Mouse (Mus musculus) embryonic facial prominence, embryonic 13.5 days (tissue): ENCODE results near the gene Itgax. TPM values are rescaled to one million over a fixed set of nuclear protein-coding genes. Genes with fewer than 3 reads are reported as not detected.

Experiments used
- ATAC-seq: fragments of 200-750 bp; cut with Nextera tagmentation; 2 replicates; pipeline ENCODE4 v1.8.0; 2017; ENCODE audit warnings: low read depth; ENCODE audit not compliant: insufficient number of reproducible peaks, insufficient read depth, low FRiP score, low TSS enrichment
- H3K27ac ChIP-seq: fragments of 300-500 bp; sonication (generic); 2 replicates; pipeline ENCODE4 v1.5.1; 2015; ENCODE audit warnings: moderate library complexity, mild to moderate bottlenecking, inconsistent platforms
- H3K27me3 ChIP-seq: fragments of 300-500 bp; sonication (generic); 2 replicates; pipeline ENCODE4 v1.6.1; 2015; ENCODE audit warnings: mild to moderate bottlenecking, inconsistent platforms
- H3K36me3 ChIP-seq: fragments of 300-500 bp; sonication (generic); 2 replicates; pipeline ENCODE4 v1.6.1; 2015; ENCODE audit warnings: mild to moderate bottlenecking, inconsistent platforms
- H3K4me1 ChIP-seq: fragments of 300-500 bp; sonication (generic); 2 replicates; pipeline ENCODE4 v1.6.1; 2015; ENCODE audit warnings: inconsistent platforms
- H3K4me2 ChIP-seq: fragments of 300-500 bp; sonication (generic); 2 replicates; pipeline ENCODE4 v1.6.1; 2015; ENCODE audit warnings: moderate library complexity, mild to moderate bottlenecking, inconsistent platforms
- H3K4me3 ChIP-seq: fragments of 300-500 bp; sonication (generic); 2 replicates; pipeline ENCODE4 v1.5.1; 2015; ENCODE audit warnings: mild to moderate bottlenecking, inconsistent platforms
- H3K9ac ChIP-seq: fragments of 300-500 bp; sonication (generic); 2 replicates; pipeline ENCODE4 v1.6.1; 2015; ENCODE audit warnings: mild to moderate bottlenecking, inconsistent platforms
- H3K9me3 ChIP-seq: fragments of 300-500 bp; sonication (generic); 2 replicates; pipeline ENCODE4 v1.6.1; 2016; ENCODE audit warnings: inconsistent platforms
- WGBS: fragments of 180-500 bp; shearing (Covaris S2); methylation state at CpG from one replicate; pipeline ENCODE4 v1.1.7; 2015; ENCODE audit warnings: mixed read lengths; 5-methylcytosine and 5-hydroxymethylcytosine counted together
- polyA plus RNA-seq: library from polyadenylated mRNA; unstranded; fragments of >200 nt; fragmentation: Nextera tagmentation; extraction: Ambion mirVana; gene quantifications from 2 replicates; pipeline ENCODE4 v1.2.1, GENCODE M21; 2015

Gene Itgax
- polyA plus RNA-seq, result not detected in 2 replicates

DNA sequence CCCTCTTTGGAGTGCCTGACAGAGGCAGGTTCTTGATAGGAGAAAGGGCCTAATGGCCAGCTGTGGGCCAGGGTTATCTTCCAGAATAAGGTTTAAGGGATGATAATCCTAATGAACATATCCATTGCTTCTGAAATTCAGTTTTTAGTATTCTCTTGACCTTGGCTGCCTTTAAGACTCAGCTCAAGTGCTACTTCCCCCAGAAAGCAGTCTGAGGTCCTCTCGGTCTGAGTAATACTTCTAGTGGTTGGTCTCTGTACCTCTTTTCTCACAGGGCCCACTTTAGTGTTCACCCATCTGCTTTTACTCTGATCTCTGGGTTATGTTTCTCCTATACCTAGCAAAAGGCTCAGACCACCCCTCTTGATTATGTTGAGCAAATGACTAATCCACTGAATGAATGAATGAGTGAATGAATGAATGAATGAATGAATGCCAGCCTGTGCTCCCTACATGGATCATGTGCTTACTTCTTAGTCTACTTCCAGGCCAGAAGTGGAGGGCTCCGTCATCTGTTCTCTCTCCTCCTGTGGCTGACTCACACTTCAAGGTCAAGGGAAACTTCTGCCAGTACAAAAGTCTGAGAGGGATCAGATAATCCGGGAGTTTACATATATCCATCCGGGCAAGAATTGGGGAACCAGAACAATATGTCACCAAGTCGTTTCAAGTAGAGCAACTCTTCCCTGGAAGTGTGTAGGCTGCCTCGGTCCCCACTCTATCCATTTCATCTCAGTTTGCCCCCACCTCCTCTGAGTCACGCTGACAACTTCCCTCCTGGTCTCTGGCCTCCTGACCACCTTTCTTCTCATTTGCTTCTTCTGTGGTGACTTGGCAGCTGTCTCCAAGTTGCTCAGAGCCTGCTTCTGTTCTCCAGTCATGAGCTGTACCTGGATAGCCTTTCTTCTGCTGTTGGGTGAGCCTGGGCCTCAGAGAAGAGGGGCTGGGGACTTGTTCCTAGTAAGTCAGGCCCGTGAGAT is at the start of gene Itgax:
TSS of gene Itgax (plus strand) at position 807 of the 980 bp plus-strand sequence.
- H3K4me1 ChIP-seq, result no peaks in the 10 kb centered on the region
- no peak within 1 kb of the TSS for H3K4me3 ChIP-seq
- ATAC-seq, result no peak
- no peak within 1 kb of the TSS for H3K9ac ChIP-seq
- no peaks in the 10 kb centered on the region for H3K36me3 ChIP-seq
- H3K9me3 ChIP-seq, result no peaks in the 10 kb centered on the region
- WGBS, result 77% methylated on average over 8 of the region's 8 CpGs
- H3K27ac ChIP-seq, result no peak within 1 kb of the TSS
- no peaks in the 10 kb centered on the region for H3K27me3 ChIP-seq
- no peak within 1 kb of the TSS for H3K4me2 ChIP-seq

DNA sequence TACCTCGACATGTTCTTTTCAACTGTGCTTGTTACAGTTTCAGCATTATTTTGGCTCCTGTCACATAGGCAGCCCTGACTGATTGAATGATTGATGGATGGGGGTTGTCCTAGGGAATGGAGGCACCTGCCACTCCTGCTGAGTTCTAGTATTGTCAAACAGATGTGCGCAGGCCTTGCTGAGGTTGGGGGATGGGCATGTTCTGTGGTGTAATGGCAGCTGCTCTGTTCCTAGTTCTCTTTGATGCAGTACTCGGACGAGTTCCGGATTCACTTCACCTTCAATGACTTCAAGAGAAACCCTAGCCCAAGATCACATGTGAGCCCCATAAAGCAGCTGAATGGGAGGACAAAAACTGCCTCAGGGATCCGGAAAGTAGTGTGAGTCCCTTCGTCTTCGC is 49.3 kb upstream of the Itgax start:
- no peaks in the 10 kb centered on the region for H3K36me3 ChIP-seq

DNA sequence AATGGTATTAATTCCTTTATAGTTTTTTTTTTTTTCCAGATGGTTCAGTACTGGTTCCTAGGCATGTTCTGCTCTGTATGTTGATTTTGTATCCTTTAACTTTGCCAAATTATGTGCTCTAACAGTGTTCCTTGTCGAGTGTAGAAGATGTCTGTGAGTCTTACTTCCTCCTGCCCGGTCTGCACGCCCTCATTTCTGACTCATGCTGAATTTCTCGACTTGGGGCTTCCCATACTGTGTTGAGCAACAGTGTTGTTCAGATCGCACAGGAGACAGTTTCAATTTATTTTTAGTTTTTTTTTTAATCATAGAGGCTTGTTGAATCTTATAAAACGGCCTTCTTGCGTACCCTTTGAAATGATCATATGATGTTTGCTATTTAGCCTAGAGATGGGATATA is 40.2 kb upstream of the Itgax start:
- Histone ChIP-seq H3K27ac (no peak overlapping the region), H3K27me3 (no peaks in the 10 kb centered on the region), H3K4me3 (no peak overlapping the region), H3K9me3 (no peaks in the 10 kb centered on the region), H3K36me3 (no peaks in the 10 kb centered on the region), H3K4me2 (no peak overlapping the region), H3K4me1 (no peaks in the 10 kb centered on the region), H3K9ac (no peak overlapping the region)
- WGBS, result 82% methylated on average over 7 of the region's 7 CpGs
- no peak for ATAC-seq

More for the DNA sequence above, 49.3 kb upstream of the Itgax start:
- Histone ChIP-seq H3K9ac (no peak overlapping the region), H3K4me3 (no peak overlapping the region), H3K4me2 (no peak overlapping the region), H3K4me1 (no peaks in the 10 kb centered on the region), H3K9me3 (no peaks in the 10 kb centered on the region), H3K27ac (no peak overlapping the region), H3K27me3 (no peaks in the 10 kb centered on the region)
- no peak for ATAC-seq
- 67% methylated on average over 8 of the region's 8 CpGs for WGBS

DNA sequence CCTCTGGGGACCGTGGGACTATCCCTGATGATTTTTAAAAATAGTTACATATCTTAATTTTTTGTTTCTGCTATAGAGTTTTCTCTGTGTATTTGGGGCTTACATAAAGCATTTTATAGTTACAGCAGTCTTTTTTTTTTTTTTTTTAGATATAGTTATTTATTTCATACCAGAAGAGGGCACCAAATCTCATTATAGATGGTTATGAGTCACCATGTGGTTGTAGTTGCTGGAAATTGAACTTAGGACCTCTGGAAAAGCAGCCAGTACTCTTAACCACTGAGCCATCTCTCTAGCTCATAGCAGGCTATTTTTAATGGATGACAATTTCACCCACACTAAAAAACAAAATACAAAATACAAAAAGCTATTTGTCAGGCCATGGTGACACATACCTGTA is 31.2 kb upstream of the Itgax start:
- no peak overlapping the region for H3K4me2 ChIP-seq
- H3K36me3 ChIP-seq, result no peaks in the 10 kb centered on the region
- H3K4me1 ChIP-seq, result 0 out of 2 replicates have a peak, but pooled peaks cover 4% of the 10 kb centered on the region
- no peak overlapping the region for H3K27ac ChIP-seq
- no peak overlapping the region for H3K9ac ChIP-seq
- 78% methylated on average over 1 of the region's 1 CpGs for WGBS
- no peaks in the 10 kb centered on the region for H3K27me3 ChIP-seq
- ATAC-seq, result no peak
- no peaks in the 10 kb centered on the region for H3K9me3 ChIP-seq
- H3K4me3 ChIP-seq, result no peak overlapping the region

DNA sequence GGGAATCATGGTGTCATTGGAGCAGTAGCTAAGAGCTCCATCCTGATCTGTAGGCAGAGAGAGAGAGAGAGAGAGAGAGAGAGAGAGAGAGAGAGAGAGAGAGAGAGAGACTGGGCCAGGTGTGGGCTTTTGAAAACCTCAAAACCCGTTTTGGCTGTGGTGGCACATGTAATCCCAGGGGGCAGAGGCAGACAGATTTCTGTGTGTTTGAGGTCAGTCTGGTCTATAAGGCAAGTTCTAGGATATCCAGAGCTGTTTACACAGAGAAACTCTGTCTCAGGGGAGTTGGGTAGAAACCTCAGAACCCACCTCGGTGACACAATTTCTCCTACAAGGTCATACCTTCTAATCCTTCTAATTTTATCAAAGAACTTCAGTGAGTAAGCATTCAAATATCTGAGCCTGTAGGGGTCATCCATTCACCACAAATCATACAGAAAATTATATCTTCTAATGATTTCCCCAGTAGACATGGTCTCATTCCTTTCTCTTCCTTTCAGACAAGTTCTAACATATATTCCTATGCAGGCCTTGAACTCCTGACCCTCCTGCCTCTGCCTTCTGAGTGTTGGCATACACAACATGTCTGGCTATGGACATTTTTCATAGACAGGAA is 28.5 kb upstream of the Itgax start:
- Histone ChIP-seq H3K4me3 (no peak overlapping the region), H3K36me3 (no peaks in the 10 kb centered on the region), H3K4me1 (0 out of 2 replicates have a peak, but pooled peaks cover 4% of the 10 kb centered on the region), H3K27ac (no peak overlapping the region), H3K9ac (no peak overlapping the region), H3K9me3 (no peaks in the 10 kb centered on the region), H3K4me2 (no peak overlapping the region), H3K27me3 (no peaks in the 10 kb centered on the region)
- no peak for ATAC-seq
- 72% methylated on average over 2 of the region's 2 CpGs for WGBS

DNA sequence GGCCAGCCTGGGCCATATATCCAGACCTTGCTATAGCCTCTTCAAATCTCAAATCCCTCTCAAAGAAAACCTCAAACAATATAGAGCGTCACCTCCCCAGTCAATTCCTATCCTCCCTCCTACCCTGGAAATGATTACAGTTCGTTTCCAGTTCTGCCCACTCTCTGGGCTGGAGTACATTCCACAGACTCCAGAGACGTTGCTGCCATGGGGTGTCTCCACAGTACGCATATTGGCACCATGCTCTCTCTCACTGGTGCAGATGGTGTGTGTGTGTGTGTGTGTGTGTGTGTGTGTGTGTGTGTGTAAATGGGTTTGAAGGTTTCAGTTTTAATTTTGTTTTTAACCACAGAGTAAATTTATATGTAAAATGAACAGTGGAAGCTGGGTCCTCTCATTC is 24.1 kb upstream of the Itgax start:
- H3K4me3 ChIP-seq, result no peak overlapping the region
- ATAC-seq, result no peak

DNA sequence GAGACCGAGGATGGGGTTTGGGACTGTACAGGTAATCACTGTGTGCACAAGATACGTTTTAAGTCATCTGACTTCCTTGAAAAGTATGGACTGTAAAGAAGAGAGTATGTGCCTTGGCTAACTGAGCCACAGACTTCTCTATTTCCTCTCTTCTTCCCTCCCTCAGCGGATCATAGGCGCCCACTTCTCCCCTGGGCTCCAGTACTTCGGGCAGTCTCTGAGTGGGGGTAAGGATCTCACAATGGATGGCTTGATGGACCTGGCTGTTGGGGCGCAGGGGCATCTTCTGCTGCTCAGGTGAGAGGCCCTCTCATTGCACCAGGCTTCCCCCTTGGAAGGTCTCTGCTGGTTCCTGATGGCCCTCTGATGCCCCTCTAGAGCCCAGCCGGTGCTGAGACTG is 21.9 kb upstream of the Itgax start:
- no peaks in the 10 kb centered on the region for H3K4me1 ChIP-seq
- H3K36me3 ChIP-seq, result no peaks in the 10 kb centered on the region
- no peak overlapping the region for H3K9ac ChIP-seq
- H3K27me3 ChIP-seq, result no peaks in the 10 kb centered on the region; the same call in 1 of the 2 replicates
- no peak overlapping the region for H3K27ac ChIP-seq
- no peak for ATAC-seq
- WGBS, result 88% methylated on average over 7 of the region's 7 CpGs
- H3K4me3 ChIP-seq, result no peak overlapping the region
- H3K4me2 ChIP-seq, result no peak overlapping the region
- no peaks in the 10 kb centered on the region for H3K9me3 ChIP-seq

More for the DNA sequence above, 24.1 kb upstream of the Itgax start:
- Histone ChIP-seq H3K9ac (no peak overlapping the region), H3K4me2 (no peak overlapping the region), H3K9me3 (no peaks in the 10 kb centered on the region), H3K27me3 (no peaks in the 10 kb centered on the region), H3K4me1 (no peaks in the 10 kb centered on the region), H3K27ac (no peak overlapping the region), H3K36me3 (no peaks in the 10 kb centered on the region)
- WGBS, result 35% methylated on average over 4 of the region's 4 CpGs

DNA sequence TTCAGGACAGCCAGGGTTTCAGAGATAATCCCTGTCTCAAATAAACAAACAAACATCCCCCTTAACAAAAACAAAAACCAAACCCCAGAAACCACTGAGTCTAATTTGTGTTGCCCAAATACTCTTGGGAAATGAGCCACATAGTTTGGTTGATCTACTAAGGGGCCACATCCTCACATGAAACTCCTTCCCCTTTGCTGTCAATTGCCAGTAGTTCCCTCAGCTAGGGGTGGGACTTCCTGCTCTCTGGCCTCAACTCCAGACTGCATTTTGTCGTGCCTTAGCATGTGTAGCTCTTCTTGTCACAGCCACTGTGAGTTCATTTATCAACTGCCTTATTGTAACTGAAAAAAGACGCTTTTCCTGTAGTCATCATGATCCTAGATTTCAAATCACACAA is 19.0 kb upstream of the Itgax start:
- Histone ChIP-seq H3K4me2 (no peak overlapping the region), H3K9ac (no peak overlapping the region), H3K27ac (no peak overlapping the region), H3K9me3 (no peaks in the 10 kb centered on the region), H3K4me1 (no peaks in the 10 kb centered on the region), H3K27me3 (no peaks in the 10 kb centered on the region; the same call in 1 of the 2 replicates), H3K4me3 (no peak overlapping the region), H3K36me3 (no peaks in the 10 kb centered on the region)
- no peak for ATAC-seq
- WGBS, result 67% methylated on average over 2 of the region's 2 CpGs

DNA sequence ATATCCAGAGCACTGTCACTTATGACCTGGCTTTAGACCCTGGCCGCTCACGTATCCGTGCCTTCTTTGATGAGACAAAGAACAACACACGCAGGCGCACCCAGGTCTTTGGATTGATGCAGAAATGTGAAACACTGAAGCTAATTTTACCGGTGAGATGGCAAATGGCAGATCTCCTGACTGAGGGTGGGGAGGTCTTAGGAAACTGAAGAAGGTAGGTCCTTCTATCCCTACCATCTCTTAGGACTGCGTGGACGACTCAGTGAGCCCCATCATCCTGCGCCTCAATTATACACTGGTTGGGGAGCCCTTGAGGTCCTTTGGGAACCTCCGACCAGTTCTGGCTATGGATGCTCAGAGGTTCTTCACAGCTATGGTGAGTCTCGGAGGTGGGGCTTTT is 17.2 kb upstream of the Itgax start:
- no peak for ATAC-seq
- H3K9me3 ChIP-seq, result no peaks in the 10 kb centered on the region
- 86% methylated on average over 11 of the region's 11 CpGs for WGBS
- no peak overlapping the region for H3K9ac ChIP-seq
- no peaks in the 10 kb centered on the region for H3K4me1 ChIP-seq
- no peaks in the 10 kb centered on the region; the same call in none of the 2 replicates for H3K27me3 ChIP-seq
- no peaks in the 10 kb centered on the region for H3K36me3 ChIP-seq
- no peak overlapping the region for H3K4me3 ChIP-seq
- no peak overlapping the region for H3K4me2 ChIP-seq
- H3K27ac ChIP-seq, result no peak overlapping the region

DNA sequence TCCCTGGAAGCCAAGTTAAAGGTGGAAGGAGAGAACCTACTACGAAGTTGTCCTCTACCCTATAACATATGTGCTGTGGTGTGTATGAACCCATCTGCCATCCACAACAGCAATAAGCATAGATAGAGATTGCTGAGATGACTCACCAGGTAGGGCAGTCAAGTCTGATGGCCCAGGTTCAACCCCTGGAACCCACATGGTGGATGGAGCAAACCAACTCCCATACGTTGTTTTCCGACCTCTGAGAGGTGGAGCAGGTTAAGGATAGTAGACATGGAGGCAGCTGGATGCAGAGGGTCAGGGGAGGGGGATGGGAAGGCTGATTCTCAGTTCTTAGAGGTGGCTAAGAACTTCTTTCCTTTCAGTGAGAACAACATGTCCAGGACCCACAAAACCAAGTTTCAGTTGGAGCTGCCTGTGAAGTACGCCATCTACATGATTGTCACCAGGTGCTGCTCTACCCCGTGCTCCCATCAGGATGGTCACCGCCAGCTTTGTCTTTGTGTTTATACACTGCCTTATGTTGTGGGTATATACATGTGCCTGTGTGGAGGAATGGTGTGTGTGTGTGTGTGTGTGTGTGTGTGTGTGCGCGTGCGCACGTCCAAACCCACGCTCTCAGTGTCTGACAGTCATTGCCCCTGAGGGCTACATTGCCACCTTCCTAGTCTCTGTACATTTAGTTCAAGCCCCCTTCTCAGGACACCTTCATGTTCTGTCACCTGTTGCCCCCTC is 14.8 kb upstream of the Itgax start:
- no peaks in the 10 kb centered on the region for H3K4me1 ChIP-seq
- no peak overlapping the region for H3K9ac ChIP-seq
- H3K27ac ChIP-seq, result no peak overlapping the region
- 93% methylated on average over 11 of the region's 11 CpGs for whole genome bisulfite sequencing
- H3K9me3 ChIP-seq, result no peaks in the 10 kb centered on the region
- no peak overlapping the region for H3K4me3 ChIP-seq
- H3K36me3 ChIP-seq, result no peaks in the 10 kb centered on the region
- ATAC-seq, result no peak
- no peaks in the 10 kb centered on the region; the same call in none of the 2 replicates for H3K27me3 ChIP-seq
- H3K4me2 ChIP-seq, result no peak overlapping the region

DNA sequence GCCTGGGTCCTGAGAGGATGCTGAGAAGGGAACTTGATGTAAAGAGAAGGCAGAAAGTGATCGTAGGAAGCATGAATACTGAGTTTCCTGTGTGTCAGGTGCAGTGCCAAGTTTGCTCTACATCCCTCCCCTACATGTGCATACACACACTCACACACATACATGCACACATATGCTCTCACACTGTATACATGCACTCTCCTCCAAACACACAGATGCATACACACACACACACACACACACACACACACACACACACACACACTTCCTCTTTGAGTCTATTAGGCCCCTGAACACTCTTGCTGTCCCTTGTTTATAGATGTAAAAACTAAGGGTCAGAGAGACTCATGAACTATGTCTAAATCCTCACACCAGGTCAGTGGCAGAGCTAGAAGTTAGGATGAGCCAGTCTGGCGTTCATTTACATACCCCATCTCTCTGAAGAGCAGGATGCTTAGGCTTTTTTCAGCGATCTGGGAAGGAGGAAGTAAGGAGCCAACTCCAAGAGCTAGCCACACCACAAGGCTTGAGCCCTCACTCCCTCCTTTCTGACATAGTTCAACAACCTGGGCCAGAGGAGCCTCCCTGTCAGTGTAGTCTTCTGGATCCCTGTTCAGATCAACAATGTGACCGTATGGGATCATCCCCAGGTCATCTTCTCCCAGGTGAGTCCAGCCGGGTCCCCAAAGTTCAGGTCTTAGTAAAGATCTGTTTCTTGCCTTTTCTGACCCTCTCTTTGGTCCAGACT is 14.0 kb upstream of the Itgax start:
- H3K36me3 ChIP-seq, result no peaks in the 10 kb centered on the region
- no peak overlapping the region for H3K4me3 ChIP-seq
- H3K9ac ChIP-seq, result no peak overlapping the region
- no peaks in the 10 kb centered on the region for H3K4me1 ChIP-seq
- 70% methylated on average over 5 of the region's 5 CpGs for WGBS
- H3K27me3 ChIP-seq, result no peaks in the 10 kb centered on the region; the same call in none of the 2 replicates
- H3K9me3 ChIP-seq, result no peaks in the 10 kb centered on the region
- ATAC-seq, result no peak
- no peak overlapping the region for H3K27ac ChIP-seq
- no peak overlapping the region for H3K4me2 ChIP-seq
